Mouse (Mus musculus) lung, postnatal 10 days (tissue): ENCODE measurements at regions not wholly inside any gene's neighbourhood (a gene's known extent, or its start where the extent isn't known, plus 50 kb on each side); places are given as distances from the start of the nearest gene placed in this dataset.

ENCODE experiments used
- DNase-seq: peaks from one replicate; pipeline ENCODE4 v3.0.0; 2021

- DNase-seq: no peak
Observed at GRCm38 (mm10) chr12:16261465-16261864, 349.3 kb downstream of the Lpin1 start.

DNA sequence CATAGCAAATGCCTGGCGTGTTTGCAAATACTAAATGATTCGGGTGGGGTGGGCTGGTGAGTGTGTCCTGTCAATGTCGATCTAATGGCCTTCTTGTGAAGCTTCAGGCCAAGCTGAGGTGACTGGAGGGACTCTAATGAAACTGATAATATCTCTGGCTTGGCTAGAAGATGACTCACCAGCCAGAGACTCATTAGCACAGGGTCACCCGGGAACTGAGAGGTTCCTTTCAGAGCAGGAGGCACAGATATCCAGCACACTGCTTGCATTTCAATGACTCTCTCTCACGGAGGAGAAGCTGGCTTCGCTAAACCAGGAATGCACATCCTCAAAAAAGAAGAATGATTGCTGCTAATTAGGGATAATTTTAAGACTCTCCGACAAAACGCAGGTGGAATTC, 349.8 kb downstream of the Lpin1 start:
- DNase-seq: no peak

DNA sequence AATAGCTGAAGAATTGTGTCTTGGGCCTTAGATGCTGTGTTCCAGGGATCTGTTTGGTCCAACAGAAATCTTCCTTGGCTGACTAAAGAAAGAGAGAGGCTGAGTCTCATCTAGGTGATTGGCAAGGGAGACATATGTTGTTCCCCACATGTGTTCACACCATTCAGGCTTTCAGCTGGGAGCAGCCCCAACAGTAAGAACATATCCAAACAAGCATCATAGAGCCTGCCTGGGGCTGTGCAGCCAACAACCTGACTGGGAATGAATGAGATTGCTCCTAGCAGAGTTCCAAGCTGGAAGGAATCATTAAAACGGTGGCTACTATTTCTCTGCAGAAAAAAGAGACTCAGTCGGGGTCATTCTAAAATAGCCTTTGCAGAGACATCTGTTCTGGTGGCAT, 350.3 kb downstream of the Lpin1 start:
- DNase-seq: no peak

GRCm38 (mm10) chr12:16250621-16251020, 360.1 kb downstream of the Lpin1 start:
- no peak for DNase-seq

GRCm38 (mm10) chr12:16250096-16250495, 360.7 kb downstream of the Lpin1 start:
- DNase-seq: no peak

- DNase-seq: no peak
Observed at GRCm38 (mm10) chr12:16239792-16240191, 371.0 kb downstream of the Lpin1 start.

- no peak for DNase-seq
Observed at GRCm38 (mm10) chr12:16237498-16237897, 373.3 kb downstream of the Lpin1 start.

DNA sequence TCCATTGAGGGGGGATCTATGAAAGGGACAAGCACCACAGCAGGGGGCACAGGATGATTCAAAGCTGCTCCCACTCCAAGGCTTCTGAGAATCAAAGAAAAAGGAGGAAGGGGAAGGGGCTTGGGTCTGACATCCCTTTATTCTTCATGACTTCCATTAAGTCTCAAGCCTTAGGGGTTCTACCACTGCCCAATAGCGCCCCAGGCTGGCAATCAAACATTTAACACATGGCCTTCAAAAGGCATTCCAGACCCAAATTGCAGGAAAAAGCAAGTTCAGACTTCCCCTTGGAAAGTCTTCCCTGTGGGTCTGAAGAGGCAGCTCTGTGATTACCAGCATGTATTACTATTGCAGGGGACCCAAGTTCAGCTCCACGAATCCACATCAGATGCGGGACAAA, 377.2 kb downstream of the Lpin1 start:
- DNase-seq: no peak

- no peak for DNase-seq
Observed at GRCm38 (mm10) chr12:16232828-16233227, 377.9 kb downstream of the Lpin1 start.

DNA sequence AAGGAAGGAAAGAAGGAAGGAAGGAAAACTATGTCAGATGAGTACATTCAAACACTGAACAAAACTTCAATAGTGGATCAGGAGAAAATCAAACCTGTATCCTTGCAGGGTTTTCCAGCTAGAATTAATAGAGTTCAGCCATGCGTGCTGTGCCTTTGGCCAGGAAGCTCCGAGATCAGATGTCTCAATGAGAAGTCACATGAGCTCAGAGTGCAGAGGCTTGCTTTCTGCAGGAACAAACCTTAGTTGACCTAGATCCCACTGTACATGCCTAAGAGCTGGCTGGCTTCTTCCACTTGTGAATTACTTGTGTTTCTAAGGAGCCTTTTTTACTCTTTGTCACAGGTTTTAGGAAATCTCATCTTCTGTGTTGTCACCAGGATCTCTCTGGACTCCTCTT, 378.7 kb downstream of the Lpin1 start:
- no peak for DNase-seq

DNA sequence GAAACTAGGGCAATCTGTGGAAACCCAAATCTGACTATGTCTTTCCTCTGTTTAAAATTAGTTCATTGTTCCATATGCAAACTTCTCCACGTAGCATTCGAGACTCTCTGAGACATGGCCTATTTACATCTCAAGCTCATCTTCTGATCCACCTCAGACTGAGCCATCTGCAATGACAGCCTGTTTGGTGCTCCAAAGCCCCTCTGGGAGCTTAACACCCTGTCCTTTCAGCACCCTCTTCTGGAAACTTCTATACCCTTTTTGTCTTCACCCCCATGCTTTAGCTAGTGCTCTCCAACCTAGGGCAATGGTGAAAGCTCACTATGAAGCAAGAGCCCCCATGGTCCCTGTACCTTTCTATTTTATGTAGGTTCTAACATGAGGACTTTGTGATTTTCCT, 379.7 kb downstream of the Lpin1 start:
- DNase-seq: peak; percentile 20

DNA sequence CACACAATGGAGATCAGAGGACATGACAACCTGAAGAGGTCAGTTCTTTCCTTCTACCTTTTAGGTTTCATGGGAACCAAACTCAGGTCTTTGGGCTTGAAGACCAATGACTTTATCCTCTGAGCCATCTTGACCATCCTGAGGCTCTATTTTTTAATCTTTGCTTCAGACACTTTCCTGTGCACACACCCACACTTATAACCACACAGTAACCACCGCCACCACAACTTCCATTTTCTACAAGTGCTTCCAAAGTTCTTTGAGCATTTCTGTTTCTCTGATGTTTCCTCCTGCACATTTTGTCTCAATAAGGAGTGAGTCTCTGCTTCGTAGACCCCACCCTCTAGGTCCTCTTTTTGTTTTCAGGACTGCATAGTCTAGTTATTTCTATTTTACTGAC, 385.3 kb downstream of the Lpin1 start:
- no peak for DNase-seq

DNA sequence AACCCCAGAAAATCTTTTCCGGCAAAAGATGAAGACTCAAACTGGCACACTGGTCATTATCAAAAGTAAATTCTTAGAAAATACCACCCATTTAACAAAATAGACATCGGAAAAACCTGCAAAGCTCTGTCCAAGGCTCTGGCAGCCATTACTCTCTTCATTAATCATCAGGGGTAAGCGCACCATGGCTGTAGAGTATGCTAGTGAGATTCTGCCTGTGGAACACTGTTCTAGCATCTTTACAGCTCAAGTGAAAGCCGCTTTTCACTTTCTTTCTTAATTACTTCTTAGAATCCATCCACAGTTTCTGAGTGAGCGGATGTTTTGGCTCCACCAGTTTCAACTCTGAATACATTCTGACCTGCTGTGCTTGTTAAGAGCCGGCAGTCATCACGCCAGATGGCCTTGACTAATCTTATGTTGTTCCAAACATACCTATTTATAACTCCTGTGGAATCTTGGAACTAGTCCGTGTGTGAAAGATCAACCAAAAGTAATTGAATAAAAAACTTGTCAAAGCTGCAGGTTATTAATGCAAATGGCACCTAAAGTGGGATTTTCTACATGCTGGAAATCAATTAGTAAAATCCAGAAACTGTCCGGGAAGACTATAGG, 387.8 kb downstream of the Lpin1 start:
- no peak for DNase-seq

GRCm38 (mm10) chr12:16222205-16222604, 388.6 kb downstream of the Lpin1 start:
- no peak for DNase-seq

DNA sequence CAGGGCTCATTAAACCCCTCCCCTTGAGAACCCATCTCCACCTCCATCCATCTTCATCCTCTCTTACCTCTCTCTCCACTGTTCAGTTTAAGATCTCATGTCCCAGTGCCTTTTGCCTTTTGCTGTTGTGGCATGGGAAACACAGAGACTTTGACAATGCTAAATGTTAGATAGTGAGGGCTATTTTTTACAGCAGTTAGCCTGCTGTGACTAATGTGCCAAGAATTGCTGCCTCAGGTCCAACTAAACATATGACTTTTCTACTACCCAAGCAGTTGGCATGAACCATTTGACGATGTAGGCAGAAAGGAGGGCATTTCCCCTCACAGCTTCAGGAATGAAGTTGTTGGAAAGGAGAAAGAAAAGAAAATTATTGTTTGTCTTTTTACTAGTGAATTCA, 389.6 kb downstream of the Lpin1 start:
- DNase-seq: no peak

DNA sequence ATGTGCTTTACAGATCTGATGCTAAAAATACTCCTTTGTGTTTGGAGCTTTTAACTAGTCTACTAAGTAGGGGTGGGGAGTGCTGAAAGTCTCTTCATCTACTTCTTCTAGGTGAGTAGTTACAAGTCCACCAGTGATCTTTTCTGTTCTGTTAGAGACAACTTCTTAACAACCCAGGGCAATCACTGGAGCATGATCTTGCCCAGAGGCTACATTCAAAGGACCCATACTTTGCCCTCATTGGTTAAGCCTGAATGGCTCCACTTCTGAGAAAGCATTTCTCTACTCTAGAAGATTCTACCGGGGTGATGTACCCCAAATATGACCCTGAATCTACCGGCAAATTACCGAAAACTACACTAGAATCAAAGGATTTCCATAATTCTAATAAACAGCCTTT, 390.2 kb downstream of the Lpin1 start:
- DNase-seq: no peak

DNA sequence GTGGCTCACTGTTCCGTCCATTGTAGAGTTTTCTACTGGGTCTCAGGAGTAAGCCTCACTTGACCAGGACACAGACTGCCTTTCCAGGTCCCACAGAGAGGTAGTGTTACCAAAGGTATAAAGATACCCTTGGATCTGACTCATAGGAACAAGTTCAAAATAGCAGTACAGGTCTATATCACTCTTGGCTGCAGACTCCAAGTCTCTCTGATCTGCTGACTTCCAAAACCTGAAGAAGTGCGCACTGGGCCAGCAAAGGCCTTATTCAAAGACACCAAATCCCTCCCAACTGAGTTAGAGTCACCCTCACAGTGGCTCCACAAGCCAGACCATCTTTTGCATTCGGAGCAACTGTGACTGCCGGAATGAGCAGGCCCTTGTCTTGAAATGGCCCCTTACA, 391.9 kb downstream of the Lpin1 start:
- DNase-seq: no peak

GRCm38 (mm10) chr12:16210553-16210952, 393.8 kb upstream of the Trib2 start:
- peak; percentile 13 for DNase-seq

- DNase-seq: no peak
Observed at GRCm38 (mm10) chr12:16210111-16210510, 393.4 kb upstream of the Trib2 start.

DNA sequence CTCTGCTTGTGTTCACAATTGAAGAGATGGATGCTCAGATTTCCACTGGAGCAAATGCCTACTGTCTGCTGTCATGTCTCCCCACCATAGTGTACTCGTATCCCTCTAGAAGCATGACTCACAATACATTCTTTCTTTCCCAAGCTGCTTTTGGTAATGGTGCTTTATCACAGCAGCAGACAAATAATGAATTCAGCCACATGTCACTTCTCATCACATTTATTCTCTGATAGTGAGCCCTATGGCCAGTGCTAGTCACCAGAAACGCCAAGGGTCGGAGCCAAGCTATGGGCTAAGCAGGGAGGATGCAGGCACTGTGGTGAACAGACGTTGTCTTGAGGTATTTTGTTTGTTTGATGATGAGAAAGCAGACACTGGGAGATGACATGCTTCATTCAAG, 388.2 kb upstream of the Trib2 start:
- no peak for DNase-seq

GRCm38 (mm10) chr12:16196917-16197316, 380.2 kb upstream of the Trib2 start:
- no peak for DNase-seq

GRCm38 (mm10) chr12:16191803-16192389, 375.2 kb upstream of the Trib2 start:
- no peak for DNase-seq

- DNase-seq: no peak
Observed at GRCm38 (mm10) chr12:16190706-16191105, 374.0 kb upstream of the Trib2 start.

DNA sequence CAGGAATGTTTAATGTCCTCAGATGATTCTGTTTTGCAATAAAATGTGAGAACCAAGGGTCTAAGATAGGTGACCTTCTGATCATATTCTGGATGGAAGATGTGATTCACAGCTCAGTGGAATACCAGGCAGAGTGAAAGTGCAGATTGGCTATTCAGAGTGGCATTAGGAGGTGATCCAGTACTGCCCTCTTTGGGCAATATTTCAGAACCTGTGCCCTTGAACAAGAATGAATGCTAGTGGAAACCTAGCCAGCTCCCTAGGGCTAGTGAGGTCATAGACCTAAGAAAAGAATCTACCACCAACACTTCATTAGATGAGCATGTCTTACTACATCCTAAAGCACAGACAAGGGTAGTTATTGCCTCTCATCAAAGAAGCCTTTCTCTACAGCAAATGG, 372.7 kb upstream of the Trib2 start:
- no peak for DNase-seq

GRCm38 (mm10) chr12:16185976-16186515, 369.3 kb upstream of the Trib2 start:
- DNase-seq: no peak
